Mouse (Mus musculus): ENCODE measurements around the gene Grik3. TPM values are rescaled to one million over a fixed set of nuclear protein-coding genes. Genes with fewer than 3 reads are reported as not detected.
"Not testable (repeated sequence)": the region's sequence is repeated elsewhere in the genome, so short reads cannot be mapped to it uniquely, and the experiment has no call there.

The Grik3 gene
- polyA plus RNA-seq, 1 experiment: not detected

- Histone ChIP-seq H3K27ac (replicated peaks; ENCODE audit: low read depth, low read length) (no peak overlapping the region), H3K4me1 (ENCODE audit: control insufficient read depth, insufficient read depth, insufficient read length, low read length) (no peaks in the 10 kb centered on the region), H3K4me3 (ENCODE audit: insufficient read depth, low read depth, low read length) (no peak overlapping the region)
Observed at GRCm38 (mm10) chr4:125583935-125584334, 93.4 kb downstream of the Grik3 start.

- H3K4me1 ChIP-seq (ENCODE audit: control insufficient read depth, insufficient read depth, insufficient read length, low read length): no peaks in the 10 kb centered on the region
- H3K4me3 ChIP-seq (ENCODE audit: insufficient read depth, low read depth, low read length): no peak overlapping the region
- H3K27ac ChIP-seq (replicated peaks; ENCODE audit: low read depth, low read length): no peak overlapping the region
Observed at GRCm38 (mm10) chr4:125584676-125585075, 94.2 kb downstream of the Grik3 start.

- Histone ChIP-seq H3K4me1 (ENCODE audit: control insufficient read depth, insufficient read depth, insufficient read length, low read length) (no peaks in the 10 kb centered on the region), H3K27ac (replicated peaks; ENCODE audit: low read depth, low read length) (no peak overlapping the region), H3K4me3 (ENCODE audit: insufficient read depth, low read depth, low read length) (no peak overlapping the region)
Observed at GRCm38 (mm10) chr4:125587577-125587976, 97.1 kb downstream of the Grik3 start.

GRCm38 (mm10) chr4:125590241-125590919 lies 99.9 kb downstream of the Grik3 start:
- no peaks in the 10 kb centered on the region for H3K4me1 ChIP-seq (ENCODE audit: control insufficient read depth, insufficient read depth, insufficient read length, low read length)
- no peak overlapping the region for H3K27ac ChIP-seq (replicated peaks; ENCODE audit: low read depth, low read length)
- no peak overlapping the region for H3K4me3 ChIP-seq (ENCODE audit: insufficient read depth, low read depth, low read length)

GRCm38 (mm10) chr4:125592663-125593062 lies 102.2 kb downstream of the Grik3 start:
- Histone ChIP-seq H3K4me3 (ENCODE audit: insufficient read depth, low read depth, low read length) (no peak overlapping the region), H3K4me1 (ENCODE audit: control insufficient read depth, insufficient read depth, insufficient read length, low read length) (no peaks in the 10 kb centered on the region), H3K27ac (replicated peaks; ENCODE audit: low read depth, low read length) (no peak overlapping the region)

- H3K4me1 ChIP-seq (ENCODE audit: control insufficient read depth, insufficient read depth, insufficient read length, low read length): no peaks in the 10 kb centered on the region
- H3K4me3 ChIP-seq (ENCODE audit: insufficient read depth, low read depth, low read length): no peak overlapping the region
- no peak overlapping the region for H3K27ac ChIP-seq (replicated peaks; ENCODE audit: low read depth, low read length)
Observed at GRCm38 (mm10) chr4:125595011-125595410, 104.5 kb downstream of the Grik3 start.

- Histone ChIP-seq H3K27ac (replicated peaks; ENCODE audit: low read depth, low read length) (no peak overlapping the region), H3K4me3 (ENCODE audit: insufficient read depth, low read depth, low read length) (no peak overlapping the region), H3K4me1 (ENCODE audit: control insufficient read depth, insufficient read depth, insufficient read length, low read length) (no peaks in the 10 kb centered on the region)
Observed at GRCm38 (mm10) chr4:125598677-125599076, 108.2 kb downstream of the Grik3 start.

GRCm38 (mm10) chr4:125599510-125600005 lies 109.1 kb downstream of the Grik3 start:
- H3K4me3 ChIP-seq (ENCODE audit: insufficient read depth, low read depth, low read length): no peak overlapping the region
- H3K27ac ChIP-seq (replicated peaks; ENCODE audit: low read depth, low read length): no peak overlapping the region
- H3K4me1 ChIP-seq (ENCODE audit: control insufficient read depth, insufficient read depth, insufficient read length, low read length): no peaks in the 10 kb centered on the region

GRCm38 (mm10) chr4:125600642-125601041 lies 110.1 kb downstream of the Grik3 start:
- Histone ChIP-seq H3K4me1 (ENCODE audit: control insufficient read depth, insufficient read depth, insufficient read length, low read length) (no peaks in the 10 kb centered on the region), H3K4me3 (ENCODE audit: insufficient read depth, low read depth, low read length) (no peak overlapping the region), H3K27ac (replicated peaks; ENCODE audit: low read depth, low read length) (no peak overlapping the region)

GRCm38 (mm10) chr4:125601301-125601700 lies 110.8 kb downstream of the Grik3 start:
- H3K4me1 ChIP-seq (ENCODE audit: control insufficient read depth, insufficient read depth, insufficient read length, low read length): no peaks in the 10 kb centered on the region
- no peak overlapping the region for H3K4me3 ChIP-seq (ENCODE audit: insufficient read depth, low read depth, low read length)
- no peak overlapping the region for H3K27ac ChIP-seq (replicated peaks; ENCODE audit: low read depth, low read length)

GRCm38 (mm10) chr4:125604494-125604893 lies 114.0 kb downstream of the Grik3 start:
- no peak overlapping the region for H3K4me3 ChIP-seq (ENCODE audit: insufficient read depth, low read depth, low read length)
- no peaks in the 10 kb centered on the region for H3K4me1 ChIP-seq (ENCODE audit: control insufficient read depth, insufficient read depth, insufficient read length, low read length)
- H3K27ac ChIP-seq (replicated peaks; ENCODE audit: low read depth, low read length): no peak overlapping the region

- H3K4me1 ChIP-seq (ENCODE audit: control insufficient read depth, insufficient read depth, insufficient read length, low read length): no peaks in the 10 kb centered on the region
- H3K27ac ChIP-seq (replicated peaks; ENCODE audit: low read depth, low read length): no peak overlapping the region
- H3K4me3 ChIP-seq (ENCODE audit: insufficient read depth, low read depth, low read length): no peak overlapping the region
Observed at GRCm38 (mm10) chr4:125606147-125606546, 115.6 kb downstream of the Grik3 start.

- no peaks in the 10 kb centered on the region for H3K4me1 ChIP-seq (ENCODE audit: control insufficient read depth, insufficient read depth, insufficient read length, low read length)
- no peak overlapping the region for H3K4me3 ChIP-seq (ENCODE audit: insufficient read depth, low read depth, low read length)
- no peak overlapping the region for H3K27ac ChIP-seq (replicated peaks; ENCODE audit: low read depth, low read length)
Observed at GRCm38 (mm10) chr4:125607397-125608042, 117.0 kb downstream of the Grik3 start.

GRCm38 (mm10) chr4:125608896-125609295 lies 118.4 kb downstream of the Grik3 start:
- H3K4me1 ChIP-seq (ENCODE audit: control insufficient read depth, insufficient read depth, insufficient read length, low read length); H3K4me3 ChIP-seq (ENCODE audit: insufficient read depth, low read depth, low read length); H3K27ac ChIP-seq (replicated peaks; ENCODE audit: low read depth, low read length): not testable (repeated sequence)

- Histone ChIP-seq H3K27ac (replicated peaks; ENCODE audit: low read depth, low read length) (no peak overlapping the region), H3K4me3 (ENCODE audit: insufficient read depth, low read depth, low read length) (no peak overlapping the region), H3K4me1 (ENCODE audit: control insufficient read depth, insufficient read depth, insufficient read length, low read length) (no peaks in the 10 kb centered on the region)
Observed at GRCm38 (mm10) chr4:125609320-125610306, 119.1 kb downstream of the Grik3 start.

Measured in brown adipose tissue, adult 24 weeks (tissue).